Mouse (Mus musculus): Measurements from ENCODE around the gene Gm20696. TPM values are rescaled to one million over a fixed set of nuclear protein-coding genes. Genes with fewer than 3 reads are reported as not detected.

Gene Gm20696
- total RNA-seq, 2 experiments from 2014 or later: 11.2 to 15.9 TPM

GRCm38 (mm10) chr6:99523109-99523632, 143.4 kb downstream of the Gm20696 start:
- intact Hi-C loops (cut with DNase I): loop anchor here (5.0 to 10.0 kb wide), 4 partner anchors 248 to 1138 kb away; no protein-coding TSS in a partner anchor
- peak; percentile 64 for DNase-seq

GRCm38 (mm10) chr6:99522359-99523108, 144.1 kb downstream of the Gm20696 start, which contains the start of gene Foxp1:
Gene Foxp1, minus strand, starts transcription at chr6:99522721.
- peak; percentile 78 for DNase-seq
- intact Hi-C loops (cut with DNase I): loop anchor here (5.0 to 10.0 kb wide), 4 partner anchors 248 to 1138 kb away; no protein-coding TSS in a partner anchor

- peak; percentile 31 for DNase-seq
- intact Hi-C loops (cut with DNase I): loop anchor here (5.0 to 10.0 kb wide), 4 partner anchors 247 to 1137 kb away; no protein-coding TSS in a partner anchor
Observed at GRCm38 (mm10) chr6:99521641-99522358, 144.8 kb downstream of the Gm20696 start.

GRCm38 (mm10) chr6:99521038-99521640, 145.5 kb downstream of the Gm20696 start:
- intact Hi-C loops (cut with DNase I): loop anchor here (5.0 to 10.0 kb wide), 4 partner anchors 246 to 1136 kb away; no protein-coding TSS in a partner anchor
- peak; percentile 43 for DNase-seq

- intact Hi-C loops (cut with DNase I): loop anchor here (5.0 to 10.0 kb wide), 4 partner anchors 246 to 1136 kb away; no protein-coding TSS in a partner anchor
Observed at GRCm38 (mm10) chr6:99520676-99521037, 145.9 kb downstream of the Gm20696 start.

GRCm38 (mm10) chr6:99519806-99520675, 146.6 kb downstream of the Gm20696 start:
- DNase-seq: peak; percentile 53
- intact Hi-C loops (cut with DNase I): loop anchor here (5.0 to 10.0 kb wide), 4 partner anchors 245 to 1135 kb away; no protein-coding TSS in a partner anchor

More at GRCm38 (mm10) chr6:99520676-99521037, 145.9 kb downstream of the Gm20696 start:
- no peak for DNase-seq

- intact Hi-C loops (cut with DNase I): no loop called here
Observed at GRCm38 (mm10) chr6:99519052-99519451, 147.5 kb downstream of the Gm20696 start.

GRCm38 (mm10) chr6:99515667-99516199, 150.9 kb downstream of the Gm20696 start:
- intact Hi-C loops (cut with DNase I): no loop called here
- no peak for DNase-seq

More at GRCm38 (mm10) chr6:99519052-99519451, 147.5 kb downstream of the Gm20696 start:
- no peak for DNase-seq

- intact Hi-C loops (cut with DNase I): no loop called here
- no peak for DNase-seq
Observed at GRCm38 (mm10) chr6:99511862-99512261, 154.7 kb downstream of the Gm20696 start.

- DNase-seq: peak; percentile 81
- intact Hi-C loops (cut with DNase I): no loop called here
Observed at GRCm38 (mm10) chr6:99509189-99509592, 157.4 kb downstream of the Gm20696 start.

GRCm38 (mm10) chr6:99506816-99507215, 159.8 kb downstream of the Gm20696 start:
- no peak for DNase-seq
- intact Hi-C loops (cut with DNase I): no loop called here

GRCm38 (mm10) chr6:99503741-99504140, 162.9 kb downstream of the Gm20696 start:
- intact Hi-C loops (cut with DNase I): no loop called here
- DNase-seq: no peak

- intact Hi-C loops (cut with DNase I): no loop called here
- DNase-seq: no peak
Observed at GRCm38 (mm10) chr6:99502727-99503126, 163.9 kb downstream of the Gm20696 start.

GRCm38 (mm10) chr6:99502314-99502713, 164.3 kb downstream of the Gm20696 start:
- intact Hi-C loops (cut with DNase I): no loop called here
- no peak for DNase-seq

- no peak for DNase-seq
- intact Hi-C loops (cut with DNase I): no loop called here
Observed at GRCm38 (mm10) chr6:99500570-99501270, 165.9 kb downstream of the Gm20696 start.

GRCm38 (mm10) chr6:99498082-99498481, 168.5 kb downstream of the Gm20696 start:
- intact Hi-C loops (cut with DNase I): no loop called here
- no peak for DNase-seq

- intact Hi-C loops (cut with DNase I): no loop called here
- DNase-seq: no peak
Observed at GRCm38 (mm10) chr6:99496114-99496513, 170.5 kb downstream of the Gm20696 start.

GRCm38 (mm10) chr6:99492937-99493336, 173.7 kb downstream of the Gm20696 start:
- intact Hi-C loops (cut with DNase I): no loop called here
- no peak for DNase-seq
